ENCODE assay signal across 27 mouse cellular contexts in the genomic region with DNA sequence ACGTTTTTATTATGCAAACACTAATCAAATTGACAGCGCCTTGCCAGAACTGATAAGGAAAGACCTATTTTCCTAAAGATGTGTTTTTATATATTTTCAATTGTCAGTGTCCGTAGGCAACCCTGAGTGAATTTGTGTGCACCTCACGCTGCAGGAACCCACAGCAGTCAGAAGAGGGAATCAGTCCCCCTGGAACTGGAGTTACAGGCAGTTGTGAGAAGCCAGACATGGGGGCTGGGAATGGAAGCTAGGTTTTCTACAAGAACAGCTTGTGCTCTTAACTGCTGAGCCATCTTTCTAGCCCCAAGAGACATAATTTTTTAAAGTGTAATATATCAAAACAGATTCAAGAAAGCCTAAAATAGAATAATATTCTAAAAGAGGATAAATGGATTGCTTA.
DNase-seq lines count a peak whose midpoint lies in the region; ATAC-seq and TF ChIP-seq lines count a peak whose summit lies in the region.
"Had no signal": no experiment of that assay in that cellular context is flagged by ENCODE, and none has a peak within 500 bp of the region (broad histone marks: within the 10 kb centered on the region; RNA-seq: fewer than 3 reads in every experiment).

No protein-coding gene starts in this region.

- WGBS in forebrain, embryonic 14.5 days = 79% methylated on average over 4 of the region's 4 CpGs
- 79% methylated on average over 4 of the region's 4 CpGs for WGBS in forebrain, embryonic 15.5 days
- 73% methylated on average over 4 of the region's 4 CpGs for WGBS in heart, adult 2 months
- 69% methylated on average over 4 of the region's 4 CpGs for WGBS in heart, embryonic 12.5 days
- 56% methylated on average over 4 of the region's 4 CpGs for WGBS in stomach, postnatal 0 days

- H3K36me3 ChIP-seq in forebrain, embryonic 14.5 days (ENCODE audit: control insufficient read depth, insufficient read depth, low read length) = no peaks in the 10 kb centered on the region
- H3K36me3 ChIP-seq in forebrain, embryonic 15.5 days = no peaks in the 10 kb centered on the region
- peaks cover 5% of the 10 kb centered on the region for H3K36me3 ChIP-seq in heart, adult 2 months (ENCODE audit: control insufficient read depth, insufficient read depth, low read length)
- no peaks in the 10 kb centered on the region for H3K36me3 ChIP-seq in heart, embryonic 12.5 days
- H3K36me3 ChIP-seq in stomach, postnatal 0 days (ENCODE audit: control insufficient read depth, insufficient read depth, low read length) = no peaks in the 10 kb centered on the region
- H3K36me3 ChIP-seq: embryonic facial prominence, embryonic 13.5 days; forebrain, embryonic 12.5 days; limb, embryonic 13.5 days; liver, embryonic 12.5 days; midbrain, embryonic 10.5 days; neural tube, embryonic 13.5 days; stomach, embryonic 15.5 days had no signal

- H3K9me3 ChIP-seq in forebrain, embryonic 14.5 days (replicated peaks; ENCODE audit: control insufficient read depth, low read length) = no peaks in the 10 kb centered on the region
- H3K9me3 ChIP-seq in forebrain, embryonic 15.5 days = no peaks in the 10 kb centered on the region
- H3K9me3 ChIP-seq in heart, embryonic 12.5 days (replicated peaks) = no peaks in the 10 kb centered on the region
- H3K9me3 ChIP-seq in stomach, postnatal 0 days (ENCODE audit: control insufficient read depth, low read length) = no peaks in the 10 kb centered on the region
- H3K9me3 ChIP-seq: embryonic facial prominence, embryonic 13.5 days; forebrain, embryonic 12.5 days; limb, embryonic 13.5 days; liver, embryonic 12.5 days; neural tube, embryonic 13.5 days; stomach, embryonic 15.5 days had no signal

- H3K79me2 ChIP-seq in heart, adult 2 months (replicated peaks; ENCODE audit: control insufficient read depth, insufficient read depth, low read length) = no peaks in the 10 kb centered on the region

- no peak for TF ChIP-seq POLR2A in heart, adult 2 months (IDR thresholded peaks at IDR 0.05; ENCODE audit: insufficient read depth, low read depth, low read length)

- TF ChIP-seq EP300 in heart, adult 2 months (IDR thresholded peaks at IDR 0.05; ENCODE audit: insufficient read depth, low read depth, low read length) = no peak
- no peak for TF ChIP-seq EP300 in stomach, postnatal 0 days (optimal IDR thresholded peaks at IDR 0.05)

- H3K27me3 ChIP-seq in forebrain, embryonic 14.5 days (replicated peaks; ENCODE audit: control insufficient read depth, insufficient read depth, low read length) = no peaks in the 10 kb centered on the region
- H3K27me3 ChIP-seq in forebrain, embryonic 15.5 days = no peaks in the 10 kb centered on the region
- no peaks in the 10 kb centered on the region for H3K27me3 ChIP-seq in heart, adult 2 months (ENCODE audit: control insufficient read depth, insufficient read depth, low read length)
- H3K27me3 ChIP-seq in heart, embryonic 12.5 days (replicated peaks) = no peaks in the 10 kb centered on the region
- no peaks in the 10 kb centered on the region for H3K27me3 ChIP-seq in stomach, postnatal 0 days (ENCODE audit: control insufficient read depth, insufficient read depth, low read length)
- H3K27me3 ChIP-seq: embryonic facial prominence, embryonic 13.5 days; forebrain, embryonic 12.5 days; limb, embryonic 13.5 days; liver, embryonic 12.5 days; neural tube, embryonic 13.5 days; stomach, embryonic 15.5 days had no signal

- no peaks in the 10 kb centered on the region for H3K4me1 ChIP-seq in forebrain, embryonic 14.5 days (ENCODE audit: control insufficient read depth, insufficient read depth, low read length)
- H3K4me1 ChIP-seq in forebrain, embryonic 15.5 days = no peaks in the 10 kb centered on the region
- peaks cover 5% of the 10 kb centered on the region for H3K4me1 ChIP-seq in heart, adult 2 months (ENCODE audit: control insufficient read depth, insufficient read depth, low read length)
- peaks cover 16% of the 10 kb centered on the region for H3K4me1 ChIP-seq in heart, embryonic 12.5 days (replicated peaks)
- no peaks in the 10 kb centered on the region for H3K4me1 ChIP-seq in stomach, postnatal 0 days (replicated peaks; ENCODE audit: control insufficient read depth, insufficient read depth)
- H3K4me1 ChIP-seq: forebrain, embryonic 12.5 days; limb, embryonic 13.5 days; liver, embryonic 12.5 days; midbrain, embryonic 10.5 days; neural tube, embryonic 13.5 days; stomach, embryonic 15.5 days had no signal

- peak; percentile 14 for DNase-seq in forebrain, embryonic 14.5 days (ENCODE audit: low spot score)
- DNase-seq in heart, adult 2 months = no peak
- DNase-seq in left cerebral cortex, postnatal 14 days (ENCODE audit: low spot score in 2 of 2) = peak; percentile 7 to 18
- DNase-seq in left cerebral cortex, adult 8-10 months (ENCODE audit: low spot score in 2 of 2) = no peak
- no peak for DNase-seq in stomach, postnatal 0 days (ENCODE audit: low spot score)
- DNase-seq in urinary bladder, adult 2 months (ENCODE audit: low spot score) = no peak
- DNase-seq: adrenal gland, postnatal 25 days; cerebellum, adult 11-12 months; lung, adult 18-20 months; lung, postnatal 10 days; retina, postnatal 1 day; right cerebral cortex, postnatal 4 days; thymus, adult 2 months had no signal

- 0 out of 2 replicates have a peak, but pooled peaks have one; percentile 5 for TF ChIP-seq CTCF in heart, adult 2 months (IDR thresholded peaks at IDR 0.05)
- TF ChIP-seq CTCF in stomach, postnatal 0 days (IDR thresholded peaks at IDR 0.05; ENCODE audit: low read depth) = peak; percentile 49

- ATAC-seq in forebrain, embryonic 14.5 days = no peak
- no peak for ATAC-seq in forebrain, embryonic 15.5 days (replicated peaks)
- ATAC-seq in heart, embryonic 12.5 days (ENCODE audit: insufficient number of reproducible peaks, low FRiP score) = no peak
- no peak for ATAC-seq in stomach, postnatal 0 days (ENCODE audit: low FRiP score, low TSS enrichment)
- ATAC-seq: hindbrain, postnatal 0 days; intestine, embryonic 16.5 days; liver, embryonic 12.5 days; midbrain, embryonic 16.5 days had no signal

- H3K4me2 ChIP-seq in forebrain, embryonic 14.5 days (ENCODE audit: low read length) = no peak overlapping the region
- no peak overlapping the region for H3K4me2 ChIP-seq in forebrain, embryonic 15.5 days (replicated peaks)
- H3K4me2 ChIP-seq in heart, embryonic 12.5 days = no peak overlapping the region
- H3K4me2 ChIP-seq in stomach, postnatal 0 days (replicated peaks; ENCODE audit: low read depth) = no peak overlapping the region
- H3K4me2 ChIP-seq: embryonic facial prominence, embryonic 13.5 days; forebrain, embryonic 12.5 days; limb, embryonic 13.5 days; liver, embryonic 12.5 days; neural tube, embryonic 13.5 days; stomach, embryonic 15.5 days had no signal

- H3K9ac ChIP-seq in forebrain, embryonic 14.5 days (ENCODE audit: low read length) = no peak overlapping the region
- H3K9ac ChIP-seq in forebrain, embryonic 15.5 days (replicated peaks) = no peak overlapping the region
- H3K9ac ChIP-seq in heart, adult 2 months (ENCODE audit: low read depth, low read length) = no peak overlapping the region
- no peak overlapping the region for H3K9ac ChIP-seq in heart, embryonic 12.5 days
- no peak overlapping the region for H3K9ac ChIP-seq in stomach, postnatal 0 days (ENCODE audit: low read length)
- H3K9ac ChIP-seq: embryonic facial prominence, embryonic 13.5 days; forebrain, embryonic 12.5 days; limb, embryonic 13.5 days; liver, embryonic 12.5 days; neural tube, embryonic 13.5 days; stomach, embryonic 15.5 days had no signal

- H3K4me3 ChIP-seq in forebrain, embryonic 14.5 days (ENCODE audit: low read depth, low read length) = no peak overlapping the region
- H3K4me3 ChIP-seq in forebrain, embryonic 15.5 days = no peak overlapping the region
- no peak overlapping the region for H3K4me3 ChIP-seq in heart, adult 2 months
- no peak overlapping the region for H3K4me3 ChIP-seq in heart, embryonic 12.5 days
- H3K4me3 ChIP-seq in stomach, postnatal 0 days (ENCODE audit: low read depth, low read length) = no peak overlapping the region
- H3K4me3 ChIP-seq: embryonic facial prominence, embryonic 13.5 days; erythroblast, embryonic 14.5 days; forebrain, embryonic 12.5 days; limb, embryonic 13.5 days; liver, embryonic 12.5 days; midbrain, embryonic 10.5 days; myocyte; neural tube, embryonic 13.5 days; stomach, embryonic 15.5 days had no signal

- no peak overlapping the region for H3K27ac ChIP-seq in forebrain, embryonic 14.5 days (ENCODE audit: low read depth, low read length)
- no peak overlapping the region for H3K27ac ChIP-seq in forebrain, embryonic 15.5 days (replicated peaks)
- no peak overlapping the region for H3K27ac ChIP-seq in heart, adult 2 months
- no peak overlapping the region for H3K27ac ChIP-seq in heart, embryonic 12.5 days (ENCODE audit: poor library complexity, severe bottlenecking)
- no peak overlapping the region for H3K27ac ChIP-seq in stomach, postnatal 0 days (replicated peaks)
- H3K27ac ChIP-seq: embryonic facial prominence, embryonic 13.5 days; forebrain, embryonic 12.5 days; hindbrain, postnatal 0 days; limb, embryonic 13.5 days; liver, embryonic 12.5 days; midbrain, embryonic 10.5 days; neural tube, embryonic 13.5 days; stomach, embryonic 15.5 days had no signal

- intact Hi-C loops in heart, adult 2 months (cut with DNase I) = no loop called here
- intact Hi-C loops in left cerebral cortex, postnatal 14 days (cut with DNase I) = no loop called here

Comparison
In these comparisons a context has a peak if more than half of its experiments do, and no peak if none do; other contexts are left out.
1. DNase-seq: peak in forebrain, embryonic 14.5 days (single experiment) and left cerebral cortex, postnatal 14 days (2 of 2); none in heart, adult 2 months (0 of 2), left cerebral cortex, adult 8-10 months (0 of 2), stomach, postnatal 0 days (single experiment) and urinary bladder, adult 2 months (single experiment).